Mouse (Mus musculus) lung, embryonic 16.5 days (tissue): Measurements from ENCODE around the gene Nsun4. TPM values are rescaled to one million over a fixed set of nuclear protein-coding genes. Genes with fewer than 3 reads are reported as not detected.

Experiments
- ATAC-seq: fragments of 200-750 bp; cut with Nextera tagmentation; 2 replicates; pipeline ENCODE4 v1.8.0; 2017; ENCODE audit warnings: low read depth, mild to moderate bottlenecking, moderate library complexity
- H3K27ac ChIP-seq: fragments of 300-500 bp; sonication (generic); 2 replicates; pipeline ENCODE4 v1.5.1; 2014; ENCODE audit warnings: mild to moderate bottlenecking, control low read depth, low read length
- H3K27me3 ChIP-seq: fragments of 300-500 bp; sonication (generic); 2 replicates; pipeline ENCODE4 v1.6.1; 2014; ENCODE audit warnings: low read depth, low read length, mixed read lengths; ENCODE audit not compliant: control insufficient read depth, insufficient read depth
- H3K36me3 ChIP-seq: fragments of 300-500 bp; sonication (generic); 2 replicates; pipeline ENCODE4 v1.6.1; 2014; ENCODE audit warnings: low read length; ENCODE audit not compliant: control insufficient read depth, insufficient read depth
- H3K4me1 ChIP-seq: fragments of 300-500 bp; sonication (generic); replicated peaks from 2 replicates; pipeline ENCODE4 v1.6.1; 2014; ENCODE audit warnings: low read length, mixed read lengths; ENCODE audit not compliant: control insufficient read depth, insufficient read depth
- H3K4me2 ChIP-seq: fragments of 300-500 bp; sonication (generic); 2 replicates; pipeline ENCODE4 v1.6.1; 2014; ENCODE audit warnings: low read depth, low read length, control low read depth
- H3K4me3 ChIP-seq: fragments of 300-500 bp; sonication (generic); 2 replicates; pipeline ENCODE4 v1.5.1; 2014; ENCODE audit warnings: mild to moderate bottlenecking, low read length, control low read depth
- H3K9ac ChIP-seq: fragments of 300-500 bp; sonication (generic); 2 replicates; pipeline ENCODE4 v1.6.1; 2014; ENCODE audit warnings: low read length, control low read depth
- H3K9me3 ChIP-seq: fragments of 300-500 bp; sonication (generic); 2 replicates; pipeline ENCODE4 v1.6.1; 2016; ENCODE audit warnings: low read length; ENCODE audit not compliant: control insufficient read depth
- WGBS: fragments of 180-500 bp; shearing (Covaris S2); extraction: QIAGEN DNeasy Blood & Tissue Kit; methylation state at CpG from one replicate; pipeline ENCODE4 v1.1.7; 2014; 5-methylcytosine and 5-hydroxymethylcytosine counted together
- polyA plus RNA-seq: library from polyadenylated mRNA; unstranded; fragments of >200 nt; fragmentation: Nextera tagmentation; extraction: Ambion mirVana; gene quantifications from 2 replicates; pipeline ENCODE4 v1.2.1, GENCODE M21; 2015

Nsun4 gene
- polyA plus RNA-seq, result 25.9 and 28.2 TPM in 2 replicates

DNA sequence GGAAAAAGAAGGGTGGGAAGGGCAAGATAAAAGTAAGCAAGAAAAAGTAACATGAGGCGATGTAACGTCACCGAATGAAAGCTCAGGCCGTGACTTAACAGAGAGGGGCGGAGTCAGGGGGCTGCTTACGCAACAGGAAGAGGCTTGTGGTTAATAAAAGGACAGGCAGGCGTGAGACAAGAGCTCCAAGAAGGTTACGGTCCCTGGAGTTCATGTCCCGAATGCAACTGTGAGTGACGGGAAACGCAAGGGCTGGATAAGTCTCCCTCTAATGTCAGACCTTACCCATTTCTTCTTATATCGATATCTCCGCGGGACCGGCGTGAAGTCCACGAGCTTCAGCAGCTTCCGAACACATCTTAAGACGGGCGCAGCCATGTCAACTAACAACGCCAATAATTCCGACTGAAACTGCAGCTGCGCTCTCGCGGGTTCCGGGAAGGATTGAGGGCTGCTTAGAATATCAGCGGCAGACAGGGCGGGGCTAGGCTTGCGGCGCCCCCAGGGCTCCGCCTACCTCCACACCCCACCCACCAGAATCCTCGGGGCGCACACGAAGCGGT lies at the start of gene Nsun4:
TSS of gene Nsun4 (minus strand) at position 478 of the 563 bp plus-strand sequence.
- Histone ChIP-seq H3K4me1 (peaks cover 20% of the 10 kb centered on the region), H3K27me3 (no peaks in the 10 kb centered on the region), H3K4me2 (peak within 1 kb of the TSS; percentile 71), H3K9ac (peak within 1 kb of the TSS; percentile 61), H3K36me3 (no peaks in the 10 kb centered on the region), H3K9me3 (no peaks in the 10 kb centered on the region), H3K27ac (peak within 1 kb of the TSS; percentile 98), H3K4me3 (peak within 1 kb of the TSS; percentile 64)
- ATAC-seq, result peak; percentile 97
- WGBS, result 0% methylated on average over 35 of the region's 35 CpGs

DNA sequence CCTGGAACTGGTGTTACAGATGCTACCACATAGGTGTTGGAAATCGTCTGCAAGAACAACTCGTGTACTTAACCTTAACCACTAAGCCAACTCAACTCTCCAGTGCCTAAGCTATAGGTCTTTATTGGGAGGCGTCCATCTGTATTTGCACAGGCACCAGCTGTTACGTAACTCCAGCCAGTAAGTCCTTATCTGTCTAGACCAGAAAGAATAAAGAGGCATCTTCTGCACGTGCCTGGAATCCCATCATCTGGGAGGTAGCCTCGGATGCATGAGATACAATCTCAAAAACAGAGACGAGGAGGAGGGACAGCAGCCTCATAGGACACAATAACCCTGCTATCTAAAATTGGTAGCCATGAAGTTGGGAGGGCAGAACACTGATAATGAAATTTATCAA lies 47.3 kb upstream of the Nsun4 start:
- 68% methylated on average over 7 of the region's 7 CpGs for WGBS
- H3K9me3 ChIP-seq, result no peaks in the 10 kb centered on the region
- no peaks in the 10 kb centered on the region for H3K27me3 ChIP-seq
- H3K27ac ChIP-seq, result no peak overlapping the region
- H3K9ac ChIP-seq, result no peak overlapping the region
- H3K4me3 ChIP-seq, result no peak overlapping the region
- H3K4me2 ChIP-seq, result no peak overlapping the region
- no peak for ATAC-seq
- H3K36me3 ChIP-seq, result peaks cover 37% of the 10 kb centered on the region
- H3K4me1 ChIP-seq, result no peaks in the 10 kb centered on the region

DNA sequence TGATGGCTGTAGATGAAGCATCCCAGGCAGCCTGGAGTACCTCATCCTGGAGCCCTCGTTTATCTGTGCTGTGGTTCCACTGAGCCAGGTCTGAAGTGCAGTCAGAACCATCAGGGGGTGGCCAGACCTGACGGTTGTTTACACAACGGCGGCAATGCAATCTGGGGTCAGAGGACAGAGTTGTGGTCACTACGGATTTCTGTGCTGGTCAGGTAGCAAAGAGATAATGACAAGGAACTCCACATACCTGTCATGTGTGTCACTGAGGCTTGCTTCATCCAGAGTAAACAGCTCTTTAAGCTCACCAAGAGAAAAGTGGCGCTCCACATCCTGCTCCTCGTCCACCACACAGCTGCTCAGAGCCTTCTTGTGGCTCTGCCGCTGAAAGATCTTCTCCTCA lies 43.5 kb upstream of the Nsun4 start:
- WGBS, result 60% methylated on average over 8 of the region's 8 CpGs
- peaks cover 59% of the 10 kb centered on the region for H3K36me3 ChIP-seq

DNA sequence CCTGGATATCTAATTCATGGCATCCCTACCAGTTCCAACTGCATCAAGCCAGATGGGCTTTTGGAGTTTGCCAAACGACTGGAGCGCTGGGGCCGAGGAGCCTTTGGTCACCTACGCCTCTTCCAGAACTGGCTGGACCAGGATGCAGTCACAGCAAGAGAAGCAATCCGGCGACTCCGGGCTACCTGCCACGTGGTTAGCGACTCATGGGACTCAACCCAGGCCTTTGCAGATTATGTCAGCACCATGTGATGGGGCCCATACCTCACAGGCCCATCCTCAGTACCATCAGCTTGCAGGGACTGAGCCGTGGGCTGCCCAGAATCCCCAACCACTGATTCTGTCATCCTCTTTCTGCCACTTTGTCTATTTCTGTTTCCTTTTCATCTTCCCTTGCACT lies 42.6 kb upstream of the Nsun4 start:
- no peaks in the 10 kb centered on the region for H3K9me3 ChIP-seq
- H3K27me3 ChIP-seq, result no peaks in the 10 kb centered on the region
- H3K27ac ChIP-seq, result no peak overlapping the region
- WGBS, result 85% methylated on average over 10 of the region's 10 CpGs
- H3K4me2 ChIP-seq, result no peak overlapping the region
- H3K4me1 ChIP-seq, result no peaks in the 10 kb centered on the region
- no peak overlapping the region for H3K4me3 ChIP-seq
- no peak for ATAC-seq
- peaks cover 65% of the 10 kb centered on the region for H3K36me3 ChIP-seq
- H3K9ac ChIP-seq, result no peak overlapping the region

More for the DNA sequence above, 43.5 kb upstream of the Nsun4 start:
- Histone ChIP-seq H3K4me1 (no peaks in the 10 kb centered on the region), H3K4me2 (no peak overlapping the region), H3K27me3 (no peaks in the 10 kb centered on the region), H3K9ac (no peak overlapping the region), H3K4me3 (no peak overlapping the region), H3K9me3 (no peaks in the 10 kb centered on the region), H3K27ac (no peak overlapping the region)
- ATAC-seq, result no peak

DNA sequence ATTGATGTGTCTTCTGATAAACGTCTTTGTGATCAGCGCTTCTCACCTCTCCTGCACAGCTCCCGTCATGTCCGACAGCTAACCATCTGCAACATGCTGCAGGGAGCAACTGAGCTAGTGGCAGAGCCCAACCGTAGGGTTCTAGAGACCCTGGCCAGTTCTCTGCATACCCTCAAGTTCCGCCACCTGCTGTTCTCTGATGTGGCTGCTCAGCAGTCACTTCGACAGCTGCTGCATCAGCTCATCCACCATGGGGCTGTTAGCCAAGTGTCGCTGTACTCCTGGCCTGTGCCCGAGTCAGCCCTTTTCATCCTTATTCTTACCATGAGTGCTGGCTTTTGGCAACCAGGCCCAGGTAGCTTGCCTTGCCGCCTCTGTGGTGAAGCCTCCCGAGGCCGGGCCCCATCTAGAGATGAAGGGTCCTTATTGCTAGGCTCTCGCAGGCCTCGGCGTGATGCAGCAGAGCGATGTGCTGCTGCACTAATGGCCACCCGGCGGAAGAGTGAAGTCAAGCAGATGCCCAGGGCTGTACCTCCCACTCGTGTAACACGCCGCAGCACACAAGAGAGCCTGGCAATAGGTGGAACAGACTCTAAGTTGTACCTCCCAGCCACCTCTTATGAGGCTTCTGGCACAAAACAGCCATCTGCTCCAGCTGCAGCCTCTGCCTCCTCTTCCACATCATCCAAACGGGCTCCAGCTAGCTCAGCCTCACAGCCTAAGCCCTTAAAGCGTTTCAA lies 35.0 kb upstream of the Nsun4 start:
- Histone ChIP-seq H3K9me3 (no peaks in the 10 kb centered on the region), H3K4me2 (no peak overlapping the region), H3K4me1 (no peaks in the 10 kb centered on the region), H3K36me3 (peaks cover 55% of the 10 kb centered on the region), H3K4me3 (no peak overlapping the region), H3K9ac (no peak overlapping the region), H3K27me3 (no peaks in the 10 kb centered on the region), H3K27ac (no peak overlapping the region)
- WGBS, result 85% methylated on average over 23 of the region's 23 CpGs
- ATAC-seq, result no peak

DNA sequence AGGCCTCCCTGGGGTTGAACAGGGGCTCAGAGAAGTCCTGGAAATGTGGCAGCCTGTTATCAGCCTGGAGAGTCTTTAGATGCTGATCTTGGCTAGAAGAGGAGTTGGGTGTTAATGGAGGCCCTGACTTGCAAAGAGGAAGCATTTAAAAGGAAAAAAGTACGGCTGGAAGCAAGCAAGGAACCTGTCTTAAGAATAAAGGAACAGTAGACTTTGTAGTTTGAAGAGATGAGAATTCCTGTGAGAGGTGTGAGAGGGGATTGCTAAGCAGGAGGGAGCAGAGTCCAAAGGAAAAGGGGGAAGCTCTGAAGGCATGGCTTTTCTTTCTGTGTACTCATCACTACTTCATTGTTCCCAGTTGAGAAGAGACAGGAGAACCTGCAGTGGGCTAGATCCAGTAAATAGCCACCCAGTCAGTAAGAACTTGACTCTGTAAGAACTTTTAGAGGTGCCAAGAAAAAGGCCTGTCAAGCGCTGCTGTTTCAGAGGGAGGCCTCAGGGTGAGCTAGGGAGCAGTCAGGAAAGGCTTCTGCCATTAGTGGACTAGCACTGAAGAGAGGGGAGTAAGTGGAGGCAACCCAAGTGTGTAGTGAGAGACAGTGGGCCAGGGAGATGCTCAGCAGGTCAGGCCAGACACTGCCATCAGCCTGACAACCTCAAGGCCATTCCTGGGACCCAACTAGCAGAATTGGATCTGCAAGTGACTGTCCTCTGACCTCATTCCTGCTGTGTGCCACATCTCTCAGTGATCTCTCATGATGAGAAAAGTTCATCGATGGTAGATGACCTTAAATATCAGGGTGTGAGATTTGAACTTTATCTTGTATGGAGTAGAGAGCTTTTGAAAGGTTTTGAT lies 23.8 kb upstream of the Nsun4 start:
- Histone ChIP-seq H3K27ac (peak overlapping the region; percentile 97), H3K4me1 (peaks cover 22% of the 10 kb centered on the region), H3K36me3 (peaks cover 12% of the 10 kb centered on the region), H3K4me3 (peak overlapping the region; percentile 100), H3K9me3 (no peaks in the 10 kb centered on the region), H3K4me2 (peak overlapping the region; percentile 77), H3K9ac (peak overlapping the region; percentile 99), H3K27me3 (no peaks in the 10 kb centered on the region)
- 49% methylated on average over 3 of the region's 3 CpGs for WGBS
- no peak for ATAC-seq

DNA sequence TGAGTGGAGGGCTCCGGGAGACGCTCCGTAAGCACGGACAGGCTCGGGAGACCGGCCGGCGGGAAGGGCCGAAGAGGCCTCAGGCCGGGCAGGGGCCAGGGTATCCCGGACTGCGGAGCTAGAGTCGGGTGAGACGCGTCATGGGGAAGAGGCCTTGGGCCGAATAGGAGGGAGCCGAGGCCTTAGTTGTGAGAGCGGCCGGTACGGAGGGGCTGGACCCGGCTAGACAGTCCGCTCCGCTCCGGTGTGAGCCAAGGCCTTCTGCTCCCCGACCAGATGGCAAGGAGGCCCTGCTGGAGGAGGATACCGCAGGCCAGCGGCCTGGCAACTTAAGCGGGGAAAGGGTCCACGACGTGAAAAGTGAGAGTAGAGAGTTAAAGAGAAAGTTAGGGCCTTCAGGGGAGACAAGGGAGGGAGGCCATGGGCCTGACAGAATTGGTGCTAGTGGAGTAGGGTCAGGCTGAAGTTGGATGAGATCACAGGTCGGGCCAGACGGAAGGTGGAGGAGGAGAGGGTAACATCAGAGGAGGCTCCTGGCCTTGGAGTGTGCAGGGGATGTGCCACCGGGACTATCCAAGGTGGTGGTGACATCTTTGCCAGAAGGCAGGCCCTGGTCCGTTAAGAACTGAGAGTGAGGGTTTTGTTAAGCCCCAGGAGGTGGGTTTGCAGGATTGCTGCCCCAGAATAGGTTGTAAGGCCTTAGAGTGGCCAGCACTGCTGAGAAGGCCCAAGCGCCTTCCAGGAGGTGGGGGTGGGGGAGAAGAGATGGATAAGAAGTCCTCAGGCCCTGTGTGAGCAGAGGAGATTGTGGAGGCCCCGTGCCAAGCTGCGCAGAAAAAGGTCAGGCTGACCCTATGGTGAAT lies 22.9 kb upstream of the Nsun4 start:
- Histone ChIP-seq H3K4me3 (peak overlapping the region; percentile 100), H3K4me1 (peaks cover 22% of the 10 kb centered on the region), H3K9ac (peak overlapping the region; percentile 99), H3K36me3 (peaks cover 12% of the 10 kb centered on the region), H3K4me2 (peak overlapping the region; percentile 77), H3K27me3 (no peaks in the 10 kb centered on the region), H3K9me3 (no peaks in the 10 kb centered on the region), H3K27ac (peak overlapping the region; percentile 97)
- WGBS, result 2% methylated on average over 37 of the region's 37 CpGs
- ATAC-seq, result peak; percentile 8

DNA sequence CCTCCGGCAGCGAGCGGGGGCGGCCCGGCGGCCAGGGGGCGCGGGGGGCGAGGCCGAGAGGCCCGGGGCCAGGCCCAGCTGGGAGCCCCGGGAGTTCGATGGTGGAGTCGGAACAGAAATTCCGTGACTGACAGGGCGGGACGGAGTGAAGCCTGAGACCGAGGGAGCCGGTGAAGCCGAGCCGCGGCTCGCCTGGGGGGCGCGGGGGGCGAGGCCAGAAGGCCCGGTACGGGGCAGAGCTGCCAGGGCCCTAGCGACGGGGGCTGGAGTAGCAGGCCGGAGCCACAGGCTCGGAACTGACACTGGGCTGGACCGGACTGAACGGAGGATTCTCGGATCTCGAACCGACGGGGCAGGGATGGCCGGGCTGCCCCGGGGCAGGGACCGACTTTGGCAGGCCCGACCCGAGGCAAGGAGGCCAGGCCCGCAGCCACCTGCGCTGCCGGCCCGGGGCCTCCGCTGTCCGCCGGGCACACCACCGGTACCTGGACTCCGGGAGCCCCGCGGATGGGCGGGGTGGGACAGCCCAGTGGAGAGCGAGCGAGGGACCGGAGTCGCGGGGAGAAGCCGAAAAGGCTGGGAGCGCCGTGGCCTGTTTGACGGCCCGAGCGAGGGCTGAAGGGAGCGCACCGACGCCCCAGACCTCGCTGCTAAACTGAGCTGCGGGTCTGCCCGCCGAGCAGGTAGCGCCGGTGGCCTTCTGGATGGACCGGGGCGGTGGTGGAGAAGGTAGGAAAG lies 22.1 kb upstream of the Nsun4 start:
- Histone ChIP-seq H3K27me3 (no peaks in the 10 kb centered on the region), H3K36me3 (peaks cover 8% of the 10 kb centered on the region), H3K9ac (peak overlapping the region; percentile 99), H3K9me3 (no peaks in the 10 kb centered on the region), H3K4me1 (peaks cover 22% of the 10 kb centered on the region), H3K4me3 (peak overlapping the region; percentile 100), H3K27ac (peak overlapping the region; percentile 97), H3K4me2 (peak overlapping the region; percentile 77)
- under 1% methylated on average over 66 of the region's 77 CpGs for WGBS
- peak; percentile 76 for ATAC-seq
